Mouse (Mus musculus): ENCODE results near the gene Mad2l1bp.

Gene Mad2l1bp

GRCm38 (mm10) chr17:46152847-46153782 lies at the start of gene Mad2l1bp:
Gene Mad2l1bp (minus strand): TSS chr17:46153553.
- peak; percentile 88 for DNase-seq (ENCODE audit: inconsistent ontology term)

GRCm38 (mm10) chr17:46203078-46203477 lies 49.7 kb upstream of the Mad2l1bp start:
- DNase-seq (ENCODE audit: inconsistent ontology term) = peak; percentile 86

- peak; percentile 99 for DNase-seq (ENCODE audit: inconsistent ontology term)
These were observed 49.2 kb upstream of the Mad2l1bp start, which contains the start of the genes Polh and Xpo5 for GRCm38 (mm10) chr17:46202421-46203071. Gene Polh (minus strand): TSS chr17:46202645. Gene Xpo5 (plus strand): TSS chr17:46202782.

- no peak for DNase-seq (ENCODE audit: inconsistent ontology term)
These were observed 47.8 kb upstream of the Mad2l1bp start for GRCm38 (mm10) chr17:46201151-46201550.

GRCm38 (mm10) chr17:46188829-46189228 lies 35.5 kb upstream of the Mad2l1bp start:
- no peak for DNase-seq (ENCODE audit: inconsistent ontology term)

- DNase-seq (ENCODE audit: inconsistent ontology term) = no peak
These were observed 28.9 kb upstream of the Mad2l1bp start for GRCm38 (mm10) chr17:46182273-46182672.

GRCm38 (mm10) chr17:46170538-46170937 lies 17.2 kb upstream of the Mad2l1bp start:
- no peak for DNase-seq (ENCODE audit: inconsistent ontology term)

GRCm38 (mm10) chr17:46168768-46169167 lies 15.4 kb upstream of the Mad2l1bp start:
- no peak for DNase-seq (ENCODE audit: inconsistent ontology term)

- DNase-seq (ENCODE audit: inconsistent ontology term) = no peak
These were observed 15.0 kb upstream of the Mad2l1bp start for GRCm38 (mm10) chr17:46168318-46168717.

GRCm38 (mm10) chr17:46167014-46167413 lies 13.7 kb upstream of the Mad2l1bp start:
- no peak for DNase-seq (ENCODE audit: inconsistent ontology term)

- DNase-seq (ENCODE audit: inconsistent ontology term) = no peak
These were observed 12.9 kb upstream of the Mad2l1bp start for GRCm38 (mm10) chr17:46166270-46166669.

GRCm38 (mm10) chr17:46165460-46165859 lies 12.1 kb upstream of the Mad2l1bp start:
- no peak for DNase-seq (ENCODE audit: inconsistent ontology term)

GRCm38 (mm10) chr17:46164791-46165190 lies 11.4 kb upstream of the Mad2l1bp start:
- no peak for DNase-seq (ENCODE audit: inconsistent ontology term)

GRCm38 (mm10) chr17:46164301-46164700 lies 10.9 kb upstream of the Mad2l1bp start:
- no peak for DNase-seq (ENCODE audit: inconsistent ontology term)

- DNase-seq (ENCODE audit: inconsistent ontology term) = no peak
These were observed 9.6 kb upstream of the Mad2l1bp start for GRCm38 (mm10) chr17:46162951-46163421.

- no peak for DNase-seq (ENCODE audit: inconsistent ontology term)
These were observed 9.2 kb upstream of the Mad2l1bp start for GRCm38 (mm10) chr17:46162551-46162950.

- no peak for DNase-seq (ENCODE audit: inconsistent ontology term)
These were observed 8.4 kb upstream of the Mad2l1bp start for GRCm38 (mm10) chr17:46161710-46162109.

GRCm38 (mm10) chr17:46161179-46161578 lies 7.8 kb upstream of the Mad2l1bp start:
- DNase-seq (ENCODE audit: inconsistent ontology term) = peak; percentile 64

GRCm38 (mm10) chr17:46160686-46161085 lies 7.3 kb upstream of the Mad2l1bp start, which contains the start of gene Gtpbp2:
Gene Gtpbp2 (plus strand): TSS chr17:46161032.
- peak; percentile 98 for DNase-seq (ENCODE audit: inconsistent ontology term)

- DNase-seq (ENCODE audit: inconsistent ontology term) = peak; percentile 97
These were observed 6.8 kb upstream of the Mad2l1bp start for GRCm38 (mm10) chr17:46160090-46160662.

- no peak for DNase-seq (ENCODE audit: inconsistent ontology term)
These were observed 5.9 kb upstream of the Mad2l1bp start for GRCm38 (mm10) chr17:46159236-46159635.

- DNase-seq (ENCODE audit: inconsistent ontology term) = no peak
These were observed 3.8 kb upstream of the Mad2l1bp start for GRCm38 (mm10) chr17:46157131-46157530.
